Mouse (Mus musculus): Measurements from ENCODE around the gene Cd86. TPM values are rescaled to one million over a fixed set of nuclear protein-coding genes. Genes with fewer than 3 reads are reported as not detected.

Cd86 gene
- total RNA-seq (2021) = 1 to 10 TPM; 1.0 to 2.1 TPM
- long read RNA-seq, experiment 1, partial matches to known transcripts = 0 of 1 reads
- long read RNA-seq, experiment 1, other reads (novel, unspliced or antisense) = 0 of 1 reads
- long read RNA-seq, experiment 2 = 0 reads

DNA sequence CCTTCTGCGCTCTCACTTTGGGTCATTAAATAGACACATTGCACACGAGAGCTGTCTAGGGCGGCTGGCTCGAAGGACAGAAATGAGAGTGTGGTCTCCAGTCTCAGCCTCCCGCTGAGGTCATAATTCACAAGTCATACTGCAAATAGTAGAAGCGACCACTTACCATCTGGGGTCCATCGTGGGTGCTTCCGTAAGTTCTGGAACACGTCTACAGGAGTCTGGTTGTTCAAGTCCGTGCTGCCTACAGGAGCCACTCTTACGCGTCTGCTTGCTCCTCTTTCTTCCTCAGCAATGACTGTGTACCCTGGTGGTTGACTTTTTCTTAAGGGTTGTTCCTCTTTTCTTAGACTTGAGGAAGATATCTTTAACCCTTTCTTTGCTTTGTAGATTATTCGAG, at the start of gene Cd86:
Gene Cd86 (minus strand): TSS at position 300 of the 400 bp plus-strand sequence.
- TF ChIP-seq CTCF (conservative IDR thresholded peaks at IDR 0.05) = no peak
- no peak within 1 kb of the TSS for H3K4me3 ChIP-seq
- H3K27ac ChIP-seq = no peak within 1 kb of the TSS
- DNase-seq (ENCODE audit: low spot score in 2 of 2) = no peak

DNA sequence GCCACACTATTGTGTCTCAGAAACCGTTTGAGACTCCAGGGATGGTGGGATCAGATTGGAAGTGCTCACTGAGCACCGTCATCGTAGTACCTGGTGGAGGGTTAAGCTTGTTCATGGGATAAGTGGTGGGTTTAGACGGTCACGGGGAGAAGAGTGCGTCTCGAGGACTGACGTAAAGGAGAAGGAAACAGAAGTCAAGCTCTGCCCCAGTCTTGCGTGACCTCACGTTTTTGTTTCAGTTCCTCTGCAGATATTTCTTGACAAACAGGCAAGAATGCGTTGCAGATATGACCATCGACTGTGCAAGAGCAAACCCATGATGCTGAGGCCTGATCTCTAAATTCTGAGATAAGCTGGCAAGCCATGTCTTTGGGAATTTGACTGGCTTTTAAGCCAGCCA, 45.9 kb upstream of the Cd86 start:
- no peak for TF ChIP-seq CTCF (conservative IDR thresholded peaks at IDR 0.05)
- H3K27ac ChIP-seq = no peak overlapping the region
- DNase-seq (ENCODE audit: low spot score in 2 of 2) = no peak
- H3K4me3 ChIP-seq = no peak overlapping the region

DNA sequence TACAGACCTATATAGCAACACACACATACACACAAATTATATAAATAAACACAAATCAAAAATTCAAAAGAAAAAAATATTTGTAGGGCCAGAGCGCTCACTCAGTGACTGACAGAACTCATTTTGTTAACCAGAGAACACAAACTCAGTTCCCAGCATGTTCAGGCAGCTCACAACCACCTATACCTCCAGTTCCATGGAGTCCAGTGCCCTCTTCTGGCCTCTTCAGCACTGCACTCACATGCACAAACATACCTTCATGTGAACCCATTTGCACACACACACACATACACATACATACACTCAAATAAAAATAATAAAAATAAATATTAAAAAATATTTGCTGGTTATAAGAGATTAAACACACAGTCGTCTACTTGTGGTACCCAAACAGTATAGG, 44.9 kb upstream of the Cd86 start:
- peak; percentile 49 for TF ChIP-seq CTCF (conservative IDR thresholded peaks at IDR 0.05)
- H3K27ac ChIP-seq = no peak overlapping the region
- no peak for DNase-seq (ENCODE audit: low spot score in 2 of 2)
- no peak overlapping the region for H3K4me3 ChIP-seq

DNA sequence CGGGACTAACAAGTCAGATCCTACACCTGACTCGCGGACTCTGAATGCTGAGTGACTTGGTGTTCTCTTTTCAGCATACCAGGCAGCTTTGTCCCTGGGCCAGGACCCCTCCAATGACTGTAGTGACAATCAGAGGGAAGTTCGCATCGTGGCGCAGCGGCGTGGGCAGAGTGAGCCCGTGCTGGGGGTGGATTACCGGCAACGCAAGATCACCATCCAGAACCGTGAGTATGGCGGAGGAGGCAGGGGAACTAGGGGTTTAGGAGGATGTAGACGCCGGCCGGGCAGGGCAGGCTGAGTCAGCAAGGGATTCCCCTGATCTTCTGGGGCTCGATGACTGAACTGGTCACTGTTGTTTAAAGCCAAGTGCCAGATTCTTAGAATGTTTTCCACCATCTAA, 43.5 kb upstream of the Cd86 start:
- no peak for TF ChIP-seq CTCF (conservative IDR thresholded peaks at IDR 0.05)
- no peak overlapping the region for H3K4me3 ChIP-seq
- no peak for DNase-seq (ENCODE audit: low spot score in 2 of 2)

DNA sequence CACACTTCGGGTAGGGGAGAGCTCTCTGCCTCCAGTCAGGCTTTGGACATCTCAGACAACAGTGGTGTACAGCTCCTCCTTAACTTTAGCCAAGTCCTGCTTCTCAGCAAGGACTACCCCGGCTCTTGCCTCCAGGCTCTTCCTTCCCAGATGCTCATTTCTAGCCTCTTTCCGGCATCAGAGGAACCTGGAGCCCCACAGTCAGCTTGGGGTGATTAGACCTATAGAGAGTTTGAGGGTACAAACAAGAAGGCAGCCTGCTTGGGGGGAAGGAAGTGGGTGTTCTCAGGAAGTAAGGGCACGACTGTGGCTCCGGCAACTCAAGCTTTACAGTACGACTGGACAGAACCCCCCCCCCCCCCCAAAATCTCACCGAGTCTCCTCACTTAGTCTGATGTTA, 42.9 kb upstream of the Cd86 start:
- TF ChIP-seq CTCF (conservative IDR thresholded peaks at IDR 0.05) = no peak
- Histone ChIP-seq H3K27ac (no peak overlapping the region), H3K4me3 (no peak overlapping the region)
- DNase-seq (ENCODE audit: low spot score in 2 of 2) = no peak

More for the DNA sequence above, 43.5 kb upstream of the Cd86 start:
- H3K27ac ChIP-seq = no peak overlapping the region

DNA sequence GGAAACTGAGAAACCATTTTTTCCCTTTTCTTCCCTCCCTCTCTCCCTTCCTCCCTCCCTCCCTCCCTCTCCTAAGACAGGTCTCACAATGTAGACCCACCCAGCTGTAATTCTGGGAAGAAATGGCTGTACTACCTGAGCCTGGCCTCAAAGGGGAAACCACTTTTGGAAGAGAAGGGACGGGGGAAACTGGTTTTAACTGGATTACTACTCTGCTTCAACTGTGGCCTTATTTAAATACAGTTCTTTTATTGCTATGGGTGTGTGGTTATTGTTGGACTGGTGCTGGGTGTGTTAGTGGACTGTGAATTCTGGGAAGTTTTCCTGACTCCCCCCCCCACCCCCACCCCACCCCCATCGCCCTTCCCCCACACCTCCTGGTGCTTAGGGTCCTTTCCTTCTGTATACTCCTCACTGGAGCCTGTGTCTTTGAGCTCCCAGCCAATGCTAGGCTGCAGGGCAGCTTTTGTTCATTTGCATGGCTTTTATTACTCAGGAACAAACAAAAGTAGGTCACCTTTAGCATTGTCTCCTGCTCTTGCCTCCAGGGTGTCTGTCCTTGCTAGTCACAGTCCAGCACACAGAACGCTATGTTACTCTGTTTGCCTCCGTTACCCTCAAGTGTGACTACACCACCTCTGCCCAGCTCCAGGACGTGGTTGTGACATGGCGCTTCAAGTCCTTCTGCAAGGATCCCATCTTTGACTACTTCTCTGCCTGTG, 42.0 kb upstream of the Cd86 start:
- no peak for TF ChIP-seq CTCF (conservative IDR thresholded peaks at IDR 0.05)
- DNase-seq (ENCODE audit: low spot score in 2 of 2) = no peak
- no peak overlapping the region for H3K27ac ChIP-seq
- H3K4me3 ChIP-seq = no peak overlapping the region

DNA sequence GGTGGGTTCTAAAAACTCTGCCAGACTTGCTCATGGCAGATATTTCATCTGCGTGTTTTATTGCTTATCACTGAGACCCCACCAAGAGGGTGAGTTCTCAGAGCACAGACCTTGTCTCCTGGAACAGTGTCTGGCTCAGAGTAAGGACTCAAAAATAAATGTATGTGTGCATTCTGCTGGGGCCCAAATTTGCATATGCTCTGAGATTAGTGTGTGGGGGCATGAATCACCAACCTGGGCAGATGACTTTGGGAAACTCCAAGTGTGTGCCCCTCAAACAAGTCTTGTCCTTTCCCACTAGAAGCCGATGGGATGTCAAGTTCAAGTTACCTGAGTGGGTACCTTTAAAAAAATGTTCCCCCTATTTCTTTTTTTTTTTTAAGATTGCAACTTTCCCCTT, 34.6 kb upstream of the Cd86 start:
- DNase-seq (ENCODE audit: low spot score in 2 of 2) = no peak
- no peak overlapping the region for H3K27ac ChIP-seq
- TF ChIP-seq CTCF (conservative IDR thresholded peaks at IDR 0.05) = no peak
- no peak overlapping the region for H3K4me3 ChIP-seq

DNA sequence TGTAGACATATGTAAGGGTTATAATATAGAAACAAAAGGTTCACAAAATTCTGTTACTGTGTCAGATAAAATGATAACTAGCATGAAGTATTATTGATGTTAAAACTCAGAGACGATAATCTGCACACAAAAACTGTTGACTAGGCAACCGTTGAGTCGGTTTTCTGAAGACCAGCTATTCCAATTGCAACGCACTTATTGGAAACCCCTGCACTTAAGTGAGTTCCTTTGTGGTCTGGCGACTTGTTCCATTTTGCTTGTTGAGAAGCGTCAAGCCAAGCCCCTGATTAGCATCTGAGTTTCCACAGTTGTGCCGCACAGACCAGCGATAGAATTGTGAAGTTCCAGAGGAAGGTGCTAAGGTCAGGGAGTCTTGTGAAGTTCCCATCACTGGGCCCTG, 31.4 kb upstream of the Cd86 start:
- TF ChIP-seq CTCF (conservative IDR thresholded peaks at IDR 0.05) = no peak
- Histone ChIP-seq H3K27ac (no peak overlapping the region), H3K4me3 (no peak overlapping the region)
- no peak for DNase-seq (ENCODE audit: low spot score in 2 of 2)

DNA sequence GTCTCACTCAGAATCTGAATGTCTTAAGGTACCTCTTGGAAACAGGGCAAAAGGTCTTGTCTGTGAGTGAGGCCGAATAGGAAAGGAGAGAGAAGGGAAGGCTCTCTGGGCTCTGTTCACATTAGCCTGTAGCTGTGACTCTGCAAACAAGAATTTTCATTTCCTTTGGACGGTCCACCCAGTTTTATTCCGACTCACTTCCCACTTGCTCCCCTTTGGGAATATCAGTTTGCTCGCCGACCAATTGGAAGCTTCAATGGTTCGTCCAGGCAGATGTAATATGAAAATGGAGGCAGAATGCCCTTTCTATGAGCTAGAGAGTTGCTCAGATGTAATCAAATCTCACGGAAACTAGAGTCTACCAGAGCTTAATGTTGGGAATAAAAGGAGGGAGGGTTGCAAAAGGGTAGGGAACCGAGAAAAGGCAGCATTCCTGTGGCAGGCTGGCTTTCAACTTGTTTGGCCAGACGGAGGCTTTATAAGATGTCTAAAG, 29.0 kb upstream of the Cd86 start:
- no peak for DNase-seq (ENCODE audit: low spot score in 2 of 2)
- H3K4me3 ChIP-seq = no peak overlapping the region
- no peak overlapping the region for H3K27ac ChIP-seq
- TF ChIP-seq CTCF (conservative IDR thresholded peaks at IDR 0.05) = no peak

DNA sequence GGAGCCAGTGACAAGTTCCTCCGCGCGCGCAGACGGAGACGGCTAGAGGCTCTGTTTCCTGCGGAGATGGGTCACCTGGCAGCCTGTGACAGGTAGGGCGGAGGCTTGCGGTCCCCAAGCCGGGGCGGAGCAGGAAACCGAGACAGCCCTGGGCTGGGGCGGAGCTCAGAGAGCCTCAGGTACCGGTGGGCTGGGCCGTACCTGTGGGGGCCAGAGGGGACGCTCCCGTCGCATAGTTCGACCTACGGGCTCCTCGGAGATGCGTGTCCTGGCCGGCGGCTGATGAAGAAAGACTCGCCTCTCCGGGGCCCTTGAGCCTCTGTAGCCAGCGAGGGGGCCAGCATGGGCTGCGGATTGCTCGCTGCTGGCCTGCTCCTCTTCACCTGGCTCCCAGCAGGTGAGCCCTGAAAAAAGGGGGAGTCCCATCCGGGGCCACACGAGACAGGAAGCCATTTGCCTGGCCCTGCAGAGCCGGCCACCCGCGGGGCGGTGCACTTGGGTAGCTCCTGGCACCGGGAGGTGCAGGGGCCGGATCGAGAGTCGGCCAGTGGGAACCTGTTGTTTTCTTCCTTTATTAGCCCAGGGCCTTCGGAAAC, 28.0 kb upstream of the Cd86 start, which contains the start of gene Ildr1:
Gene Ildr1 (plus strand): TSS at position 161 of the 596 bp plus-strand sequence.
- no peak for TF ChIP-seq CTCF (conservative IDR thresholded peaks at IDR 0.05)
- DNase-seq (ENCODE audit: low spot score in 2 of 2) = no peak
- H3K4me3 ChIP-seq = peak within 1 kb of the TSS; percentile 34
- no peak within 1 kb of the TSS for H3K27ac ChIP-seq

DNA sequence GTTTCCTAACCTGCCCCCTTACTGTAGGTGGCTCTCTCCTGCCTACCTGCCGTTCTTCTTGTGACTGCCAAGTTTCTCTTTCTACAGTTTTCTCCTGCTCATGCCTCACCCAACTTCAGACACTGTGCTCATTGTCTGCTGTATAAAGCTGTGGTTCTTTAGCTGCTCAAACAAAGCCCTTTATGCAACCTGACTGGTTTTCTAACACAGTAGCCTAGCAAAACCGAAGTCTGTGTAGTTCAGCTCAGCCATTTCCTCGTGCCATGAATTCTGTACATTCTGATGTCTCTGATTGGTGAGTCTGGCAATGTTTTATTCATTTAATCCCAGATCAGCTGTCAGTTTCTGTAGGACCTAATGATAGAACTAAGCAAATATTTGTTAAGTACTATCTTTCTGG, 25.6 kb upstream of the Cd86 start:
- no peak for DNase-seq (ENCODE audit: low spot score in 2 of 2)
- Histone ChIP-seq H3K4me3 (no peak overlapping the region), H3K27ac (no peak overlapping the region)
- TF ChIP-seq CTCF (conservative IDR thresholded peaks at IDR 0.05) = no peak

DNA sequence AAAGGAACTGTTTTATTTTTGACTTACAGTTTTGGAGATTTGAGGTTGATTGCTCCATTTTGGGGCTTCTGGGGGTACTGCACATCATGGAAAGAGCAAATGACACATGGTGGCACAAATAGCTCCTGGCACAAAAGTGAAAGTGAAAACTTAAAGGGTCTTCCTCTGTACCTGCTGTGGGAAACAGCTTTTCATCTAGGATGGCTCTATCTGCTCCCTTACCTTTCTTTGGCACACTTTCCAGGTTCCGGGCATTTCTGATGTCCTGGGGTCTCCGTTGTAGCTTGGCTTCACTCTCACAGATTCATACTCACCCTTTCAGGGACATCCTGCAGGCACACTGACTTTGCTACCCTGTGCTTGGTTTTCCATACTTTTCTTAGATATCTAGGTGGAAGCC, 22.2 kb upstream of the Cd86 start:
- no peak overlapping the region for H3K27ac ChIP-seq
- H3K4me3 ChIP-seq = no peak overlapping the region
- TF ChIP-seq CTCF (conservative IDR thresholded peaks at IDR 0.05) = no peak
- no peak for DNase-seq (ENCODE audit: low spot score in 2 of 2)

DNA sequence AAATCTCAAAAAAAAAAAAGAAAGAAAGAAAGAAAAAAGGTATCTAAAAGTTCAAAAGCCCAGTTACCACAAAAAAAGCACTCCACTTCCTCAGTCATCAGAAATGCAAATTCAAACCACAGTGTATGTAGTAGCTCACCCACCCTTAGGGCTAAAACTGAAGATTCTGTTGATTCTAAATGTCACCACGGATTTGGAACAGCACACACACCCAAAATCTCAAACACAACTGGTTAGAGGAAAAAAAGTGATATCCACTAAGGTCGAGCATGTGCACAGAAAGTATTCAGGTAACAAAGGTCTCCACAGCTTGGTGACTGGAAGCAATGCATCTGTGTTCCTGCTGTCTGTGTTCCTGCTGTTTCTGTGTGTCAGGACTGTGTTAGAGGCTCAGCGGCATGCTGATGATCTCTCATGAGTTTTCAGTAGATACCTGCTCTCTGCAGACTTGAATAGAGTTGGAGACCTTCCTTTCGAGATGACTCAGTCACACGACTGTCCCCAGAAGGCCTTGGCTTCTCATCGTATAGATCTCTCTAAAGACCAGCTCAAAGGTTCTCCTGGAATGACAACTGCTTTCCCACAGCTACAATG, 18.5 kb upstream of the Cd86 start:
- no peak overlapping the region for H3K27ac ChIP-seq
- DNase-seq (ENCODE audit: low spot score in 2 of 2) = no peak
- no peak for TF ChIP-seq CTCF (conservative IDR thresholded peaks at IDR 0.05)
- no peak overlapping the region for H3K4me3 ChIP-seq
